Mouse (Mus musculus): ENCODE results near the gene Pstpip1.

DNA sequence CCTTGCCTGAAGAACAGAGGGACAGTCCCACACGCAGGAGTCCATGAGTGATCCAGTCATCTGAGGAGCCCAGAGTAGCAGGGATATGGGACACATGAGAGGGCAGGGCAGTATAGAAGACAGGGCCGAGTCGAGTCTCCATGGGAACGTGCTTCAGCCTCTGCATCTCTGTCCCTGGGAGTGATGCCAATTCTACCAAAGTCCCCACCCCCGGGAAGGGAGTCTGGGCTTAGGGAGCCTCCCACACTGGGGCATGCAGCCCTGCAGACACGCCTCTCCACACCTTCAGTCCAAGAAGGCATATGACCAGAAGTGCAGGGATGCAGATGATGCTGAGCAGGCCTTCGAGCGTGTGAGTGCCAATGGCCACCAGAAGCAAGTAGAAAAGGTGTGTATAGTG is 33.2 kb downstream of the Pstpip1 start:
- no peak for TF ChIP-seq EP300 (optimal IDR thresholded peaks at IDR 0.05)
- TF ChIP-seq CTCF (IDR thresholded peaks at IDR 0.05; ENCODE audit: low read depth): no peak
